Mouse (Mus musculus) adrenal gland, postnatal 36 days (tissue): ENCODE measurements around the gene Rab25. TPM values are rescaled to one million over a fixed set of nuclear protein-coding genes. Genes with fewer than 3 reads are reported as not detected.

Experiments
- DNase-seq, 2 experiments: peaks; one replicate each; pipeline ENCODE4 v3.0.0; 2021; ENCODE audit warnings: mixed read lengths in 1 of 2
- total RNA-seq, 2 experiments: library from RNA; stranded (reverse); gene quantifications; 2 replicates each; pipeline ENCODE4 v1.2.3; 2021

Rab25 gene
- total RNA-seq, 2 experiments from 2014 or later = not detected

GRCm38 (mm10) chr3:88525021-88525420 is 23.1 kb downstream of the Rab25 start:
- no peak for DNase-seq

GRCm38 (mm10) chr3:88523027-88523426 is 25.1 kb downstream of the Rab25 start:
- no peak for DNase-seq

DNA sequence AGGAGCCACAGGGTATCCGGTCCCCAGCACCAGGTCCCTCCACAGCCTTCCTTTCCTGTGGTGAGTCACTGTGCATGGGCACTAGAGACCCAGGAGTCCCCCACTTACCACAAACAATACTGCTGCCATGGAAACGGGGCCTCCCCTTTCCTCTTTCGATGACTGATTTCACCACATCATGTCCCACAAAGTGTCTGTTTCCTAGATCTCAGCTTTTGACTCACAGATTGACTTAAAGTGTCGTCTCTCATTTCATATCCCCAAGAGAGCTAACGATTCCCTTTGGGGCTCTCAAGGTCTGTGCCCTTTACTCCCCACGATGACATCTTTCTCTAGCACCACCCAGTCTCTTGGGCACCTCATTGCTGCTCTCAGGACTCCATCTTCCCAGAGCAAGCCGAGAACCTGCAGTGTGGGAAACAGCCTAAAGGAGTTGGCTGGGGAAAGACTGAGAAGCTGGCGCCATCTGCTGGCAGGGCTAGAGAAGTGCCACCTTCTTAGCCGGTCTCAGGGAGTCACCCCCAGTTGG is 26.2 kb downstream of the Rab25 start:
- DNase-seq = peak; percentile 81 to 82

- DNase-seq = no peak
Measured at GRCm38 (mm10) chr3:88521156-88521555, 26.9 kb downstream of the Rab25 start.

GRCm38 (mm10) chr3:88520078-88520477 is 28.0 kb downstream of the Rab25 start:
- DNase-seq = no peak

- no peak for DNase-seq
Measured at GRCm38 (mm10) chr3:88518411-88518810, 29.7 kb downstream of the Rab25 start.

DNA sequence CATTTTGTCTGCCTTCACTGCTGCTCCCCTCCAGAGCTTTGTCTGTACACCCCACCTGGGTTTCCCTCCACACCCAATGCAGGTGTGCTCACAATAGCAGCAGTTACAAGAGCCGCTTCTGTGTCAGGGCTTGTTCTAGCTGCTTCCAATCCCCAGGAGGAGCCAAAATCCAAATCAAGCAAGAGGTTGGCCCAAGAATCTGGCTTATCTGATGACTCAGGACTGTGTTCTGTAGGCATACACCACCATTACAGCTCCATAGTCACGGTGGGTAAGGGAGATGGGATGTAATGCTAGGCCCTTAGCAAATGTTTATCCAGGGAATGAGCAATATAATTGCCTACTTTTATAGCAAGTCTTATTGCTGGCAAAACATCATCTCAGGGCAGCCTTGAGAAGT is 31.7 kb downstream of the Rab25 start:
- no peak for DNase-seq

DNA sequence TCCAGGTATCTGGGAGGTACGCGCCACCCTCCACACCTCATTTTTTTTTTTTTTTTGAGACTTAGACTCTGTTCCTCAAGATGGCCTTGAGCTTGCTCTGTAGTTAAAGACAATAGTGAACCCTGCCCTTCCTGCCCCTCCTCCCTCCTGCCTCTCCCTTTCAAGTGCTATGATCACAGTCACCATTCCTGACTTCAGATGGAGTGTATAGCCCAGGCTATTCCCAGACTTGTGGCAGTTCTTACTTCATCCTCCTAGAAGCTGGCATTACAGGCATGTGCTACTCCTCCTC is 33.1 kb downstream of the Rab25 start:
- DNase-seq = no peak

- no peak for DNase-seq
Measured at GRCm38 (mm10) chr3:88514231-88515094, 33.6 kb downstream of the Rab25 start.

GRCm38 (mm10) chr3:88513546-88514115 is 34.5 kb downstream of the Rab25 start:
- no peak for DNase-seq

DNA sequence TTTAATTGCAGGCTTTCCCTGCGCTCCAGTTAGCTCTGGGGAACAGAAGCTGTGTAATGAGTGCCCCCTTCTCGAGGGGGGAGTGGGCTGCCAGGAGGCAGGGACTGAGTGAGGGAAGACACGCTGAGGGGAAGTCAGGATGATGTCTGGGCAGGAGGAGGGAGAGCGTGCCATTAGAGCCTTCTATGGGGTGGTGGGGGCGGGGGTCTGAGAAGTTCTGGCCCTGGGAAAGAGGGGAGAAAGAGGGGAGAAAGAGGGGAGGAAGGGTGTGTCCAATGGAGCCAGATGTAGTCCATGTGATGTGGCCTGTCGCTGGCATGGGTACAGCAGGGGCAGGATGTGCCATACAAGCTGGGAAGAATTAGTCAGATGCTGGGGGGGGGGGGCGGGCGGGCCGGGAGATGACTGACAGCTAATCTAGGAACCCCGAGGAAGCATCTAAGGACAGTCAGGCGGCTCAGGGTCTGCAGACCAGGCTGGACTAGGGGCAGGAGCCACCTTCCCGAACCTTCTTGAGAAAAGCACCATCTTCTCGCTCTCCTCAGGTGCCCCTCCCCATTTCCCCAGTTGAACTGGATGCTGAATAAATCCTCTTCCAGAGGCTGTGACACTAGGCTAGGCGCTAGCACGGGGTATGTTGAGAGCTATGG is 35.1 kb downstream of the Rab25 start:
- DNase-seq = peak; percentile 56 to 66

- DNase-seq = no peak
Measured at GRCm38 (mm10) chr3:88512141-88512895, 35.8 kb downstream of the Rab25 start.

DNA sequence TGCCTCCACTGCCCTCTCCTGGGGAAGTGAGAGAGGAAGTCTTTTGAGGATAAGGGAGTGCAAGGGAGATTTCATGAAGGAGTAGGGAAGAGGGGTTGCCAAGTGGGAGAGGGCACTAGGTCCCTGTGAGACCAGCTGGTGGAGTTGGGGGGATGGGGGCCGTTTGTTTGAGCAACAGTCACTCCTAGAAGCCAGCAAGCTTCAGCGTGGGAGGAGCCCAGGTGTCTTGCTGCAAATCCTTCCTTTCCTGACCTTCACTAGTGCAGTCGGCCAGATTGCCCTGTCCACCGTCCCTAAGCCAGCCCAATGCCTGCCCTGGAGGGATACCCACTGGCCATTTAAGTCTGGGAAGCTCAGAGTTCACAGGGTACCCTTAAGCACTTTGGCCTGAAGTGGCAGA is 36.5 kb downstream of the Rab25 start:
- DNase-seq = no peak

- peak; percentile 47 for DNase-seq
Measured at GRCm38 (mm10) chr3:88510421-88511289, 37.4 kb downstream of the Rab25 start.

- peak; percentile 98 to 99 for DNase-seq
Measured at GRCm38 (mm10) chr3:88509692-88510420, 38.2 kb downstream of the Rab25 start, which contains the start of gene Lmna. Lmna (minus strand) TSS chr3:88509956.

GRCm38 (mm10) chr3:88509250-88509649 is 38.9 kb downstream of the Rab25 start:
- no peak for DNase-seq

GRCm38 (mm10) chr3:88505765-88506164 is 42.3 kb downstream of the Rab25 start:
- DNase-seq = no peak

GRCm38 (mm10) chr3:88505081-88505480 is 43.0 kb downstream of the Rab25 start:
- DNase-seq = no peak

DNA sequence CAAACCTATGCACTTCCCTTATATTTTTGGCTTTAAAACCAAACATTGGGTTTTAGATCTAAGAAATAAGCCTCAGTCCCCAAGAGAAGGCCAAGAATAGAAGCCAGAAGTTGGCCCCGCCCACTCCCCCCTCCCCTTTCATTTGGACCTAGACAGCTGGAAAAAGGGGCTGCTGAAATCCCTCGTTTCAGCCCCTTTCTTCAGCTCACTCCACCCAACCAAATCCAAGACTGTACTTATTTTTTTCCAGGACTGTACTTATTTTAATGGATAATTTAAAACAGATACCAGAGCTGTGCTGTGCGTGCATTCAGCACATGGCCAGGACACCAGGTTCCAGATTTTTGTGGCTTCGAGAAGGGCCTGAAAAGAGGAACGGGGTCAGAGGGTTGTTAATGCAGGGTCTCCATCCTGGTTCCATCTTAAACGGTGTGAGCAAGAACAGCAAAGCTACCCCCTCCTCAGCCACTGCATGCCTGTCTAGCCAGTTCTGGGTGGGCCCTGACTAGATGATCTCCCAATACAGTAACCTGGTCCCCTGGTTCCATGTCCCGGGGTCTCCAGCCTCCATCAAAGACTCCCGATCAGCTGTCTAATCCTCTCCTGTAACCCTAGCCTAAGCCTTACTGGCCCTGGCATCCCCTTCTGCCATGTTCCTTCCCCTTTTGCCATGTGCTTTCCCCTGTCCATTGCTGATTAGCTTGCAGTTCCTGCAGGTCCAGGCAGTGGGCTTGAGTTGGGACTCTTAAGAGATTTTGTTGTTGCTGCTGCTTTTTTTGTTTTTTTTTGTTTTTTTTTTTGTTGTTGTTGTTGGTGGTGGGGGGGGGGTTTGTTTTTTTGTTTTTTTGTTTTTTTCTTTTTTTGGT is 44.0 kb downstream of the Rab25 start:
- no peak for DNase-seq

DNA sequence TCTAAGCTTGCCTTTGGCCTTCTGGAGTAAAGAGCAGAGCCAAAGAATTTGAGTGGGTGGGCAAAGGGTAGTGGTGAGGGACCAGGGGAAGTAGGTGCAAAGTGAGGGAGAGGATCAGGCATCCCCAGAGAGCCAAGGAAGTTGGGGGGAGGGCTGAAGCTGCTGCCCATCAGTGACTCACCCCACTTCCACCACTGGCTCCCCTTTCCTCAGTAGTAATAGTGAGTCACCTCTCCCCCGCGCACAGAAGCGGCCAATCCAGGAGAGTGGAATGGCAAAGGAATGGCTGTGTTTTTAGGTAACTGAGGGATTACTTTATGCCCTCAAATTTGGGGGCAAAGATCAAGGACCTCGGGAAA is 44.6 kb downstream of the Rab25 start:
- peak; percentile 85 to 87 for DNase-seq
